Mouse (Mus musculus) CH12.LX (cell line): Measurements from ENCODE around the gene Cdyl2. TPM values are rescaled to one million over a fixed set of nuclear protein-coding genes. Genes with fewer than 3 reads are reported as not detected.
A peak's percentile ranks its signal among the peaks of the same experiment; 100 is the strongest.

ENCODE experiments used
- DNase-seq: peaks from one replicate; pipeline ENCODE4 v3.0.0-alpha.2; 2013; ENCODE audit errors: extremely low read depth
- H3K27ac ChIP-seq: 2 replicates; pipeline ENCODE4 v1.5.1; 2012; ENCODE audit warnings: low read depth, mild to moderate bottlenecking, control low read depth, moderate library complexity; ENCODE audit not compliant: insufficient read depth
- H3K27me3 ChIP-seq: replicated peaks from 2 replicates; pipeline ENCODE3; 2012; ENCODE audit warnings: inconsistent platforms
- H3K36me3 ChIP-seq, 2 experiments: replicated peaks in 1 of 2; 2 replicates each; pipeline versions ENCODE3 to v1.6.1; 2012; ENCODE audit warnings: inconsistent platforms in 1 of 2, low read length in 1 of 2, mild to moderate bottlenecking in 1 of 2, mixed read lengths in 1 of 2, moderate library complexity in 1 of 2; ENCODE audit not compliant: control insufficient read depth in 1 of 2, insufficient read depth in 1 of 2
- H3K4me1 ChIP-seq, 2 experiments: 2 replicates each; pipeline ENCODE4 v1.6.1; 2012; ENCODE audit warnings: inconsistent platforms in 1 of 2, moderate library complexity in 1 of 2; ENCODE audit not compliant: insufficient read depth in 2 of 2, control insufficient read depth in 1 of 2
- H3K4me2 ChIP-seq: 2 replicates; pipeline ENCODE4 v1.6.1; 2012; ENCODE audit warnings: low read depth, mild to moderate bottlenecking, control low read depth; ENCODE audit not compliant: poor library complexity, insufficient read depth, severe bottlenecking
- H3K4me3 ChIP-seq, 3 experiments: fragments of 150-350 bp in 1 of 3; sonication (generic) in 1 of 3; replicated peaks in 1 of 3; 2 replicates each; pipeline versions ENCODE3 to v1.5.1; 2011 to 2012; ENCODE audit warnings: low read depth in 2 of 3, low read length in 2 of 3, mild to moderate bottlenecking in 2 of 3, moderate library complexity in 2 of 3, control low read depth in 1 of 3, improper control_type of control experiment in 1 of 3, inconsistent platforms in 1 of 3, mixed read lengths in 1 of 3; ENCODE audit not compliant: poor library complexity in 1 of 3
- H3K79me2 ChIP-seq: replicated peaks from 2 replicates; pipeline ENCODE4 v1.6.1; 2012; ENCODE audit warnings: mild to moderate bottlenecking, moderate library complexity; ENCODE audit not compliant: control insufficient read depth, poor library complexity, insufficient read depth, severe bottlenecking; ENCODE audit errors: extremely low read depth
- H3K9ac ChIP-seq: 2 replicates; pipeline ENCODE4 v1.6.1; 2012; ENCODE audit warnings: low read depth, mild to moderate bottlenecking, control low read depth, moderate library complexity; ENCODE audit not compliant: insufficient read depth
- H3K9me3 ChIP-seq: replicated peaks from 2 replicates; pipeline ENCODE3; 2012; ENCODE audit warnings: low read length, inconsistent platforms, mixed read lengths
- CHD1 ChIP-seq: IDR thresholded peaks from 2 replicates; pipeline ENCODE4 v1.6.1; 2012; ENCODE audit warnings: low read depth, low read length, improper control_type of control experiment, inconsistent platforms
- CTCF ChIP-seq, 2 experiments: IDR thresholded peaks in 1 of 2; conservative IDR thresholded peaks in 1 of 2; 2 replicates each; pipeline ENCODE4 v1.5.1; 2011 to 2012; ENCODE audit warnings: low read depth in 2 of 2, low read length in 2 of 2, improper control_type of control experiment in 1 of 2, inconsistent platforms in 1 of 2, mild to moderate bottlenecking in 1 of 2, moderate library complexity in 1 of 2
- ELF1 ChIP-seq: IDR thresholded peaks from 2 replicates; pipeline ENCODE4 v1.6.1; 2014; ENCODE audit warnings: low read depth, mild to moderate bottlenecking, inconsistent platforms, low read length, improper control_type of control experiment
- EP300 ChIP-seq: IDR thresholded peaks from 2 replicates; pipeline ENCODE4 v1.6.1; 2011; ENCODE audit warnings: low read length, improper control_type of control experiment
- ETS1 ChIP-seq: conservative IDR thresholded peaks from 2 replicates; pipeline ENCODE4 v1.6.1; 2012; ENCODE audit warnings: low read depth, mild to moderate bottlenecking, inconsistent platforms, low read length, improper control_type of control experiment, moderate library complexity
- HCFC1 ChIP-seq: IDR thresholded peaks from 2 replicates; pipeline ENCODE4 v1.6.1; 2012; ENCODE audit warnings: low read depth, mild to moderate bottlenecking, inconsistent platforms, low read length, improper control_type of control experiment
- IRF4 ChIP-seq: IDR thresholded peaks from 2 replicates; pipeline ENCODE4 v1.6.1; 2014; ENCODE audit warnings: low read depth, mild to moderate bottlenecking, inconsistent platforms, low read length, improper control_type of control experiment
- JUN ChIP-seq: IDR thresholded peaks from 2 replicates; pipeline ENCODE4 v1.6.1; 2011; ENCODE audit warnings: low read depth, mild to moderate bottlenecking, low read length, improper control_type of control experiment, moderate library complexity; ENCODE audit not compliant: insufficient read depth
- JUND ChIP-seq: conservative IDR thresholded peaks from 2 replicates; pipeline ENCODE4 v1.6.1; 2011; ENCODE audit warnings: low read depth, low read length, improper control_type of control experiment
- KAT2A ChIP-seq: IDR thresholded peaks from 2 replicates; pipeline ENCODE4 v1.6.1; 2012; ENCODE audit warnings: low read length, improper control_type of control experiment, inconsistent platforms; ENCODE audit not compliant: insufficient replicate concordance
- MAFK ChIP-seq: IDR thresholded peaks from 2 replicates; pipeline ENCODE4 v1.6.1; 2011; ENCODE audit warnings: low read length, improper control_type of control experiment; ENCODE audit not compliant: insufficient replicate concordance
- MAZ ChIP-seq: IDR thresholded peaks from 2 replicates; pipeline ENCODE4 v1.6.1; 2012; ENCODE audit warnings: low read depth, mild to moderate bottlenecking, inconsistent platforms, low read length, improper control_type of control experiment, moderate library complexity
- MEF2A ChIP-seq: IDR thresholded peaks from 2 replicates; pipeline ENCODE4 v1.6.1; 2014; ENCODE audit warnings: low read depth, mild to moderate bottlenecking, inconsistent platforms, low read length, improper control_type of control experiment, borderline replicate concordance
- MXI1 ChIP-seq: IDR thresholded peaks from 2 replicates; pipeline ENCODE4 v1.6.1; 2011; ENCODE audit warnings: mild to moderate bottlenecking, low read depth, low read length, improper control_type of control experiment
- MYC ChIP-seq: IDR thresholded peaks from 2 replicates; pipeline ENCODE4 v1.6.1; 2011; ENCODE audit warnings: low read depth, mild to moderate bottlenecking, improper control_type of control experiment, low read length
- NELFE ChIP-seq: IDR thresholded peaks from 2 replicates; pipeline ENCODE4 v1.6.1; 2011; ENCODE audit warnings: low read depth, low read length, improper control_type of control experiment
- PAX5 ChIP-seq: IDR thresholded peaks from 2 replicates; pipeline ENCODE4 v1.6.1; 2012; ENCODE audit warnings: low read length, inconsistent platforms, mixed read lengths
- RCOR1 ChIP-seq: conservative IDR thresholded peaks from 2 replicates; pipeline ENCODE4 v1.6.1; 2012; ENCODE audit warnings: low read depth, mild to moderate bottlenecking, inconsistent platforms, low read length, improper control_type of control experiment
- SIN3A ChIP-seq: IDR thresholded peaks from 2 replicates; pipeline ENCODE4 v1.6.1; 2012; ENCODE audit warnings: low read length, improper control_type of control experiment, inconsistent platforms
- TBP ChIP-seq: conservative IDR thresholded peaks from 2 replicates; pipeline ENCODE4 v1.6.1; 2011; ENCODE audit warnings: low read depth, low read length, improper control_type of control experiment
- TCF12 ChIP-seq: IDR thresholded peaks from 2 replicates; pipeline ENCODE4 v1.6.1; 2014; ENCODE audit warnings: low read depth, mild to moderate bottlenecking, inconsistent platforms, low read length, improper control_type of control experiment
- ZKSCAN1 ChIP-seq: IDR thresholded peaks from 2 replicates; pipeline ENCODE4 v1.6.1; 2012; ENCODE audit warnings: low read depth, inconsistent platforms, low read length, improper control_type of control experiment, borderline replicate concordance
- ZNF384 ChIP-seq: IDR thresholded peaks from 2 replicates; pipeline ENCODE4 v1.6.1; 2012; ENCODE audit warnings: low read depth, low read length, improper control_type of control experiment, inconsistent platforms
- dilution Hi-C: fragments of 300-500 bp; cut with MboI; formaldehyde crosslinking; loops from 2 replicates; pipeline ENCODE4 v1.14.3; 2020; ENCODE audit warnings: low sequenced_read_pairs; ENCODE audit not compliant: extremely low pct_unique_long_range_greater_than_20kb, extremely low pct_ligation_motif_present
- in situ Hi-C: fragments of 300-500 bp; cut with MboI; formaldehyde crosslinking; loops from 3 replicates; pipeline ENCODE4 v1.14.3; 2019; ENCODE audit warnings: low sequenced_read_pairs, low pct_ligation_motif_present, low pct_unique_long_range_greater_than_20kb, mixed read lengths
- polyA plus RNA-seq: library from polyadenylated mRNA; unstranded; fragments of >175 nt; gene quantifications from 2 replicates; pipeline ENCODE4 v1.2.1, GENCODE M21; 2012; ENCODE audit warnings: low read depth; ENCODE audit not compliant: insufficient read length
- total RNA-seq, 2 experiments: library from RNA; depleted of rRNA; stranded (reverse); fragments of 300-350 nt in 1 of 2; fragments of >200 nt in 1 of 2; gene quantifications; 2 replicates each; pipeline ENCODE4 v1.2.3; 2012 to 2014

The Cdyl2 gene
- total and polyA plus RNA-seq, 3 experiments: 4.4 to 9.4 (median 6.9) TPM

DNA sequence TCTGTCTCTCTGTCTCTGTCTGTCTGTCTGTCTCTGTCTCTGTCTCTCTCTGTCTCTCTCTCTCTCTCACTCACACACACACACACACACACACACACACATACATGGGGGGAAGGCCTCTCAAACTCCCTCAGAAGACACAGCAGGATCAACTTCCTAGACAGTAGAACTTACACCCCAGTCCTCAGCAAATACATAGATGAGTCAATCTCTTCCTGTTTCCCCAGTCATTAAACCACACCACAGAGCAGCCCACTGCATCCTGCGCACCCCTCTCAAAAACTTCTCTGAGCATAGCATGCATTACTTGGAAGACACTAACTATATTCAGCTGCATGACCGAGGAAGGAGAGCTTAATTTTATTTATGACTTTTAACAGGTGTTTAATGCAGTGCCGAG lies 43.0 kb downstream of the Cdyl2 start:
- H3K36me3 ChIP-seq: no peaks in the 10 kb centered on the region
- no peak overlapping the region for H3K4me2 ChIP-seq
- H3K27me3 ChIP-seq: no peaks in the 10 kb centered on the region
- peak; percentile 50; the same call in 1 of the 2 replicates for TF ChIP-seq IRF4
- TF ChIP-seq MYC: no peak
- TF ChIP-seq EP300: 0 out of 2 replicates have a peak, but pooled peaks have one; percentile 57
- TF ChIP-seq MEF2A: no peak
- no peak; the same call in 1 of the 2 replicates for TF ChIP-seq JUN
- H3K4me3 ChIP-seq: no peak overlapping the region
- H3K27ac ChIP-seq: no peak overlapping the region
- peaks cover 9 to 20% of the 10 kb centered on the region in 2 experiments for H3K4me1 ChIP-seq
- DNase-seq: peak; percentile 43
- no peaks in the 10 kb centered on the region for H3K79me2 ChIP-seq
- dilution Hi-C loops (no loop called here), in situ Hi-C loops (no loop called here)
- no peaks in the 10 kb centered on the region for H3K9me3 ChIP-seq
- H3K9ac ChIP-seq: no peak overlapping the region

DNA sequence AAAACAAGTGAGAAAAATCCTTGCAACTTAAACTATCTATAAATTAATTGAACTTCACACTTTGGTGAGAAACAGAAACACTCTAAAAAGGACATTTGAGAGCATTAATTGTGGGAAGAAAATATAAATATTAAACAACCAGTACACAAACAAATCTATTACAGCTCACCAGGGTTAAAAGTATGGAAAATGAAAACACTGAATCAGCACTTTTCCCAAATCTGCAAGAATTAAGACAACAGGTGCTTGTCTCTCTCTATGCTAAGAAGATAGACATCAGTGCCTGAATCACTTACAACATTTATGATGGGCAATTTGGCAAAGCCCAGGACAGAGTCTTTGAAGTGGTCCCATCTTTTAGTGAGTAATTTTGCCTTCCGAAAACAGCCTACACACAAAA lies 56.6 kb downstream of the Cdyl2 start:
- in situ Hi-C loops: no loop called here
- Histone ChIP-seq H3K9me3 (no peaks in the 10 kb centered on the region), H3K36me3 (peaks cover 0 to 11% of the 10 kb centered on the region in 2 experiments), H3K4me3 (no peak overlapping the region), H3K4me1 (peaks cover 3 to 14% of the 10 kb centered on the region in 2 experiments; a peak in 3 of 4 replicates), H3K9ac (no peak overlapping the region), H3K27me3 (no peaks in the 10 kb centered on the region), H3K27ac (no peak overlapping the region)
- dilution Hi-C loops: no loop called here
- no peak for DNase-seq
- TF ChIP-seq CHD1 (no peak), MAFK (peak; percentile 90), MYC (no peak), TCF12 (no peak)
- TF ChIP-seq, all 38 proteins: peak for 1
- Histone ChIP-seq H3K79me2 (no peaks in the 10 kb centered on the region), H3K4me2 (no peak overlapping the region)

DNA sequence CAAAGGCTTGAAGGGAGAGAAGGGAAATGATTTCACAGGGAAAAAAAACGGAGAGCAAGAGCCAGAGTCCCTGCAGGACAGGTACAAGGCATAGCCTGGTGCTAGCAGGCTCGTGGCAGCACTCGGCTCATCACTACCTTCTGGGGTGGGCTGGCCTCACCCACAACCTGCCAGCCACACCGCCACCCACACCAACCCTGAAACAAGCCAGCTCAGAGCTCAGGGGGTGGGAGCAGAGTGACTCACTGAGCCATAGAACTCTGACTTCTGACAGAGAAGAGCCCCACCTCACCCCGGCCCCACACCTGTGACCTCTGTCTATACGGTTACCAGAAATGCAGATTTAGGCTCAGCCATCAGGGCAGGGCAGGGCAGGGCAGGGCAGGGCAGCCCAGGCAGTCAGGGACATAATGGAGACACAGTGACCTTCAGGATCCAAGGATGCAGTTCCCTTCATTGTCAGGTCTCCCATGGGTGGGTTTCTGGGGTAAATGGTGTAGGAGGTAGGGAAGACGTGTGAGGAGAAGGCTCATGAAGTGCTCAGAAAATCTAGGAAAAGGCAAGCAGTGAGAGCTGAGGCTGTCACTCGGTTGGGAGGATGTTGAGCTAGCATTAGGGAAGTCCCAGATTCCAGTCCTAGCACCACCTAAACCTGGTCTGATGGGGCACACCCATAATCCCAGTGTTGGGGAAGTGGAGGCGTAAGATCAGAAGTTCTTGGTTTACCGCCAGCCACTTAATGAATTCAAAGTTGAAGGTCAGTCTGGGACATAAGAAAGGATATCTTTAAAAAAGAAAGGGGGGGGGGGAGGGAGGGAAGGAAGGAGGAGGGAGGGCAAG lies 58.6 kb downstream of the Cdyl2 start:
- DNase-seq: no peak
- in situ Hi-C loops: no loop called here

More for the DNA sequence above, 58.6 kb downstream of the Cdyl2 start:
- dilution Hi-C loops: no loop called here
- peaks cover 3 to 14% of the 10 kb centered on the region in 2 experiments; a peak in 3 of 4 replicates for H3K4me1 ChIP-seq
- no peak for TF ChIP-seq TCF12
- TF ChIP-seq HCFC1: no peak
- no peak for TF ChIP-seq JUN
- no peak for TF ChIP-seq RCOR1
- no peak for TF ChIP-seq SIN3A
- no peak for TF ChIP-seq PAX5
- TF ChIP-seq ZKSCAN1: no peak
- no peak for TF ChIP-seq ETS1
- no peak for TF ChIP-seq MAZ
- TF ChIP-seq TBP: no peak
- no peak for TF ChIP-seq EP300
- no peak for TF ChIP-seq IRF4
- no peak for TF ChIP-seq ZNF384
- no peak for TF ChIP-seq JUND
- no peak for TF ChIP-seq MXI1
- no peak for TF ChIP-seq CTCF (conservative IDR thresholded peaks at IDR 0.05 in 1 of 2, IDR thresholded peaks at IDR 0.05 in 1 of 2; ENCODE audit: low read depth in 2 of 2, low read length in 2 of 2)
- no peak for TF ChIP-seq NELFE
- TF ChIP-seq CHD1: no peak
- TF ChIP-seq ELF1: no peak
- no peak for TF ChIP-seq KAT2A
- peaks cover 0 to 6% of the 10 kb centered on the region in 2 experiments for H3K36me3 ChIP-seq
- H3K4me3 ChIP-seq: no peak overlapping the region
- H3K79me2 ChIP-seq: no peaks in the 10 kb centered on the region
- no peak overlapping the region for H3K4me2 ChIP-seq
- H3K9ac ChIP-seq: no peak overlapping the region
- H3K27ac ChIP-seq: no peak overlapping the region
- H3K9me3 ChIP-seq: peaks cover under 1% of the 10 kb centered on the region
- H3K27me3 ChIP-seq: no peaks in the 10 kb centered on the region
